Comparison of ENCODE assay signal across 9 mouse cellular contexts in the genomic region with DNA sequence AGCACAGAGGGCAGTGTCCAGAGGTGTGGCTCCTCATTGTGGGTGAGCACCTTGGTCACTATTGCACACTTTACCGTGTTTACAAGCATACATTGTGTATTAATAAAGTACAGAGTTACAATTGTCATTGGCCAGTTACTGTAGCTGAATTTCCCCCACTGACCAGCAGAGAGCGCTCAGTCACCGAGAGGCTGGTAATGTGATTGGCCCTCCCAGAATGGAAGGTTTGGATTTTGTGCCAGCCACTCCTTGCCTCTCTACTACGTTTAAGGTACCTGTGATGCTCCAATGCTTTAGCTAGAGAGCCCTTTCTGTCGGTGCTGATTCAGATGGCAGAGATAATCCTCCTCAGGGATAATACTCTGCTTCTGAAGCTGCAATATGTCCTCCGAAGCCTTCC. TPM values are rescaled to one million over a fixed set of nuclear protein-coding genes. Genes with fewer than 3 reads are reported as not detected.
DNase-seq lines count a peak whose midpoint lies in the region; ATAC-seq lines count a peak whose summit lies in the region.
"Had no signal": no experiment of that assay in that cellular context is flagged by ENCODE, and none has a peak within 500 bp of the region (broad histone marks: within the 10 kb centered on the region; RNA-seq: fewer than 3 reads in every experiment).

No protein-coding gene starts in this region.

- no peaks in the 10 kb centered on the region for H3K27me3 ChIP-seq in midbrain, embryonic 11.5 days (ENCODE audit: control insufficient read depth, insufficient read depth, low read length)
- H3K27me3 ChIP-seq in midbrain, embryonic 16.5 days (ENCODE audit: control insufficient read depth, insufficient read depth, low read depth, low read length), result no peaks in the 10 kb centered on the region
- no peaks in the 10 kb centered on the region for H3K27me3 ChIP-seq in liver, embryonic 11.5 days (replicated peaks; ENCODE audit: control insufficient read depth, insufficient read depth, low read length)
- H3K27me3 ChIP-seq: stomach, embryonic 15.5 days had no signal

- H3K4me3 ChIP-seq in midbrain, embryonic 11.5 days (ENCODE audit: low read depth, low read length), result no peak overlapping the region
- H3K4me3 ChIP-seq in midbrain, embryonic 16.5 days (ENCODE audit: low read depth, low read length), result no peak overlapping the region
- no peak overlapping the region for H3K4me3 ChIP-seq in liver, embryonic 11.5 days (ENCODE audit: low read depth, low read length)
- H3K4me3 ChIP-seq: stomach, embryonic 15.5 days had no signal

- H3K9ac ChIP-seq in midbrain, embryonic 11.5 days (ENCODE audit: low read length), result no peak overlapping the region
- H3K9ac ChIP-seq in midbrain, embryonic 16.5 days (ENCODE audit: low read depth, low read length), result no peak overlapping the region
- no peak overlapping the region for H3K9ac ChIP-seq in liver, embryonic 11.5 days (ENCODE audit: low read depth, low read length)
- H3K9ac ChIP-seq: stomach, embryonic 15.5 days had no signal

- WGBS in midbrain, embryonic 11.5 days, result 21% methylated on average over 6 of the region's 6 CpGs
- WGBS in midbrain, embryonic 16.5 days, result 18% methylated on average over 6 of the region's 6 CpGs
- 22% methylated on average over 6 of the region's 6 CpGs for WGBS in liver, embryonic 11.5 days

- H3K36me3 ChIP-seq in midbrain, embryonic 11.5 days (ENCODE audit: control insufficient read depth, insufficient read depth, low read length), result no peaks in the 10 kb centered on the region
- no peaks in the 10 kb centered on the region for H3K36me3 ChIP-seq in midbrain, embryonic 16.5 days (ENCODE audit: control insufficient read depth, insufficient read depth, low read length)
- no peaks in the 10 kb centered on the region for H3K36me3 ChIP-seq in liver, embryonic 11.5 days (ENCODE audit: control insufficient read depth, insufficient read depth, low read length)
- H3K36me3 ChIP-seq: stomach, embryonic 15.5 days had no signal

- H3K4me1 ChIP-seq in midbrain, embryonic 11.5 days (ENCODE audit: control insufficient read depth, insufficient read depth, low read length), result peaks cover 21% of the 10 kb centered on the region
- peaks cover 11% of the 10 kb centered on the region for H3K4me1 ChIP-seq in midbrain, embryonic 16.5 days (ENCODE audit: control insufficient read depth, insufficient read depth, low read length)
- H3K4me1 ChIP-seq in liver, embryonic 11.5 days (replicated peaks; ENCODE audit: control insufficient read depth, insufficient read depth, low read length), result no peaks in the 10 kb centered on the region; the same call in 1 of the 2 replicates

- H3K9me3 ChIP-seq in midbrain, embryonic 11.5 days (ENCODE audit: control insufficient read depth, low read length), result no peaks in the 10 kb centered on the region
- no peaks in the 10 kb centered on the region for H3K9me3 ChIP-seq in midbrain, embryonic 16.5 days (replicated peaks; ENCODE audit: control insufficient read depth, low read length, poor library complexity, severe bottlenecking)
- H3K9me3 ChIP-seq in liver, embryonic 11.5 days (ENCODE audit: control insufficient read depth, low read length), result no peaks in the 10 kb centered on the region
- H3K9me3 ChIP-seq: stomach, embryonic 15.5 days had no signal

- peak; percentile 97 for DNase-seq in midbrain, embryonic 11.5 days (ENCODE audit: low spot score, missing footprints)
- peak; percentile 15 for DNase-seq in c-Kit-positive CD71-positive TER-119-negative erythroid progenitor cells, embryonic 14.5 days (ENCODE audit: low read depth)
- peak; percentile 59 for DNase-seq in forelimb bud, embryonic 11.5 days (ENCODE audit: low read depth, low spot score)
- DNase-seq in kidney, adult 9 months, result peak; percentile 66
- peak; percentile 41 for DNase-seq in liver, embryonic 11.5 days (ENCODE audit: low spot score)
- DNase-seq in ovary, postnatal 36 days (ENCODE audit: low spot score), result peak; percentile 63
- peak; percentile 42 to 58 for DNase-seq in urinary bladder, adult 18-20 months (ENCODE audit: low spot score in 2 of 2)

- H3K27ac ChIP-seq in midbrain, embryonic 11.5 days (ENCODE audit: low read depth, low read length), result no peak overlapping the region
- no peak overlapping the region for H3K27ac ChIP-seq in midbrain, embryonic 16.5 days (ENCODE audit: low read length)
- H3K27ac ChIP-seq in liver, embryonic 11.5 days (ENCODE audit: low read depth, low read length), result no peak overlapping the region
- H3K27ac ChIP-seq: stomach, embryonic 15.5 days had no signal

- no peak for ATAC-seq in midbrain, embryonic 11.5 days (ENCODE audit: low FRiP score)
- no peak for ATAC-seq in midbrain, embryonic 16.5 days
- ATAC-seq in liver, embryonic 11.5 days (replicated peaks; ENCODE audit: low FRiP score), result no peak

- no peak overlapping the region for H3K4me2 ChIP-seq in midbrain, embryonic 11.5 days
- H3K4me2 ChIP-seq in midbrain, embryonic 16.5 days (ENCODE audit: low read length), result no peak overlapping the region
- H3K4me2 ChIP-seq in liver, embryonic 11.5 days, result no peak overlapping the region
- H3K4me2 ChIP-seq: stomach, embryonic 15.5 days had no signal

RNA-seq across cellular contexts. Expression of gene Stx8, which starts 38.2 kb away (rescaled TPM):
- polyA plus RNA-seq in midbrain, embryonic 11.5 days (2014; fragmentation: Nextera tagmentation; extraction: Ambion mirVana), result 55.3 and 60.7 TPM in 2 replicates
- 64.1 and 69.3 TPM in 2 replicates for polyA plus RNA-seq in midbrain, embryonic 16.5 days (2015; fragmentation: Nextera tagmentation; extraction: Ambion mirVana)
- 43.2 and 45.8 TPM in 2 replicates for polyA plus RNA-seq in liver, embryonic 11.5 days (2014; fragmentation: Nextera tagmentation; extraction: Ambion mirVana)

RNA-seq across cellular contexts. Expression of gene Cfap52, which starts 38.7 kb away (rescaled TPM):
- polyA plus RNA-seq in midbrain, embryonic 11.5 days (2014; fragmentation: Nextera tagmentation; extraction: Ambion mirVana), result 0.25 and 0.46 TPM in 2 replicates
- polyA plus RNA-seq in midbrain, embryonic 16.5 days (2015; fragmentation: Nextera tagmentation; extraction: Ambion mirVana), result 4.6 and 5.1 TPM in 2 replicates
- not detected in 2 replicates for polyA plus RNA-seq in liver, embryonic 11.5 days (2014; fragmentation: Nextera tagmentation; extraction: Ambion mirVana)

Comparison
In these comparisons a context has a peak if more than half of its experiments do, and no peak if none do; other contexts are left out.
1. DNase-seq: peak in every context shown above with its lines; median percentile 97 in midbrain, embryonic 11.5 days; 66 in kidney, adult 9 months; 63 in ovary, postnatal 36 days; 59 in forelimb bud, embryonic 11.5 days; 50 in urinary bladder, adult 18-20 months; 41 in liver, embryonic 11.5 days; 15 in c-Kit-positive CD71-positive TER-119-negative erythroid progenitor cells, embryonic 14.5 days.